Mouse (Mus musculus) erythroblast, embryonic 14.5 days (primary cell): ENCODE data around the gene Syvn1.

Source experiments
- GATA1 ChIP-seq: IDR thresholded peaks from 2 replicates; pipeline ENCODE4 v1.6.1; 2012; ENCODE audit warnings: low read length, inconsistent platforms, mixed read lengths
- TAL1 ChIP-seq: IDR thresholded peaks from 3 replicates; pipeline ENCODE4 v1.6.1; 2012; ENCODE audit warnings: low read length, inconsistent platforms, mixed read lengths

GRCm38 (mm10) chr19:6042293-6042692 lies 4.1 kb upstream of the Syvn1 start:
- TF ChIP-seq GATA1 (no peak), TAL1 (no peak)
